Mouse (Mus musculus) layer of hippocampus, adult 18-20 months (tissue): ENCODE results near the gene Hist1h2ag. TPM values are rescaled to one million over a fixed set of nuclear protein-coding genes. Genes with fewer than 3 reads are reported as not detected.

Source experiments
- DNase-seq, 2 experiments: peaks; one replicate each; pipeline ENCODE4 v3.0.0; 2022; ENCODE audit warnings: low spot score in 2 of 2
- total RNA-seq, 2 experiments: library from RNA; stranded (reverse); gene quantifications; 2 replicates each; pipeline ENCODE4 v1.2.3; 2021

The Hist1h2ag gene
- total RNA-seq, 2 experiments from 2014 or later: 7.8 to 10.3 TPM

DNA sequence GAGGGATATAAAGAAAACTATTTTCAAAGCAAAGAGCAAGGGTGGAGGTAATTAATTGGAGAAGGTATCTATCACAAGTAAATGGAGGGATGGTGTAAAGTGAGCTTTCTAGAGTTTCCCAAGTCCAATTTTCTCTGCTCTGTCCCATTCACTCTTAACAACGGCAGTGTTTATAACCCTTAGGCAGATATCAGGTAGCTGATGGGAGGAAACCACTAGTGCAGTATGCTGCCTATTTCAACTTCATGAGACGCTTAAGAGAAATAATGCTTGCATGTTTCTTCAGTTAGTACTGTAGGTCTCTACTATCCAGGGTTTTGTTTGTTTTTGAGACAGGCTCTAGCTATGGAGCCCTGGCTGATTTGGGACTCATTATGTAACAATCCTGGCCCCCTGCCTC, 5.3 kb downstream of the Hist1h2ag start:
- no peak for DNase-seq

DNA sequence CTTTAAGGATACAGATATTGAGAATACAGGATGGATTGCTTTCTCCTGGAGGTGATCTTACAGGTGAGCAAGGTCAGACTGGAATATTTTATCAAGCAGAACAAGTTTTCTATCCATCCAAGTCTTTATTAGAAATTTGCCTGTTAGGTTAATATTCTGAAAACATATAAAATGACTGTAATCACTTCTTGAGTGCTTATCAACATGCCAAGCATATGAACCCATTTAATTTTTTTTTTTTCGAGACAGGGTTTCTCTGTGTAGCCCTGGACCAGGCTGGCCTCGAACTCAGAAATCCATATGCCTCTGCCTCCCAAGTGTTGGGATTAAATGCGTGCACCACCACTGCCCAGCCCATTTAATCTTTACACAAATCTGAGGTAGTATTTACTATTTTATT, 5.8 kb downstream of the Hist1h2ag start:
- DNase-seq: no peak

DNA sequence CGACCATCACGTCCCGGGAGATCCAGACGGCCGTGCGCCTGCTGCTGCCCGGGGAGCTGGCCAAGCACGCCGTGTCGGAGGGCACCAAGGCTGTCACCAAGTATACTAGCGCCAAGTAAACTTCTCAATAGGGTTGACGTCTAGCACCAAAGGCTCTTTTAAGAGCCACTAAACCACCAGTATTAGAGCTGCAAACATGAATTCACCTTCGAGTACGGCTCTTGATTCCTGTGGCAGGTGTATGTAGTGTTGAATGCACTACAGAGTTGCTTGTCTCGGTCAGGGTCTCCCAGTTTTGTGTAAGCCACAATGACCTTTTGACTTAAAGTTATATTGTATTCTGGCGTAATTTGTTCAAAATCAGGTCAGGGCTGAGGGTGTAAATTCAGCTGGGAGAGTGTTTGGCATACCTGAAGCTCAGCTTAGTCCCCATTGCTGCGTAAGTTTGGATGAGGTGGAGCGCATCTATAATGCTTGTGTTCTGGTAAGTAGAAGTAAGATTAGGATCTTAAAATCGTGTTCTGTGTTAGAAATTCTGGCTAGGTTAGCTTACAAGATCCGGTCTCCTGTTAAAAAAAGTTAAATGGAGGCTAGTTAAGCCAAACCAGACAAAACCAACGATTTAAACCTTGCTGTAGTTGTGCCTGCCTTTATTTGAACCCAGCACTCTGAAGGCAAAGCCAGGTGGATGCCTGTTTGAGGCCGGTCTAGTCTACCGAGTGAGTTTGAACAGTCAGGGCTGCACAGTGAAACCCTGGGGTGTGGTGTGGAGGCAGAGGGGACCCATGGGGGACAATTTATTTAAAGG, 6.4 kb downstream of the Hist1h2ag start:
- DNase-seq: no peak

DNA sequence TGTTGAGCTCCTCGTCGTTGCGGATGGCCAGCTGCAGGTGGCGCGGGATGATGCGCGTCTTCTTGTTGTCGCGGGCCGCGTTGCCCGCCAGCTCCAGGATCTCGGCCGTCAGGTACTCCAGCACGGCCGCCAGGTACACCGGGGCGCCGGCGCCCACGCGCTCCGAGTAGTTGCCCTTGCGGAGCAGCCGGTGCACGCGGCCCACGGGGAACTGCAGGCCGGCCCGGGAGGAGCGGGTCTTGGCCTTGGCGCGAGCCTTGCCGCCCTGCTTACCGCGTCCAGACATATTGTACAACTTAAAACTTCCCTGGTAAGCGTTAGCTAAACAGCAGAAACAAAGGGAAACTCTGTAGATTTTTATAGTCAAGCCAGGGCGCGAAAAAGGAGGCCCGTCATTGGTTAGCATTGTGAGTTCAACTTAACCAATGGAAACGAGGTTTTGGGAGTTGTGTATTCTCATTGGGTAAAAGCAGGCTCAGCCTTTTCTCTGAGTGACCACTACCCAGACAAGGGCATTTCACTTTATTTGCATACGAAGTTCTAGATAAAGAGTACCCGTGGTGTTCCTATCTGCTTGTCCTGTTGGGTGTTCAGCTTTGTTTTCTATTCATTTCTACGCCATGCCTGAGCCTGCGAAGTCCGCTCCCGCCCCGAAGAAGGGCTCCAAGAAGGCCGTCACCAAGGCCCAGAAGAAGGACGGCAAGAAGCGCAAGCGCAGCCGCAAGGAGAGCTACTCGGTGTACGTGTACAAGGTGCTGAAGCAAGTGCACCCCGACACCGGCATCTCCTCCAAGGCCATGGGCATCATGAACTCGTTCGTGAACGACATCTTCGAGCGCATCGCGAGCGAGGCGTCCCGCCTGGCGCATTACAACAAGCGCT, 7.2 kb downstream of the Hist1h2ag start, which contains the start of the genes Hist1h2ah and Hist1h2bk:
TSS of gene Hist1h2ah (minus strand) at position 302 of the 882 bp plus-strand sequence.
TSS of gene Hist1h2bk (plus strand) at position 604 of the 882 bp plus-strand sequence.
- peak; percentile 81 to 93 for DNase-seq

DNA sequence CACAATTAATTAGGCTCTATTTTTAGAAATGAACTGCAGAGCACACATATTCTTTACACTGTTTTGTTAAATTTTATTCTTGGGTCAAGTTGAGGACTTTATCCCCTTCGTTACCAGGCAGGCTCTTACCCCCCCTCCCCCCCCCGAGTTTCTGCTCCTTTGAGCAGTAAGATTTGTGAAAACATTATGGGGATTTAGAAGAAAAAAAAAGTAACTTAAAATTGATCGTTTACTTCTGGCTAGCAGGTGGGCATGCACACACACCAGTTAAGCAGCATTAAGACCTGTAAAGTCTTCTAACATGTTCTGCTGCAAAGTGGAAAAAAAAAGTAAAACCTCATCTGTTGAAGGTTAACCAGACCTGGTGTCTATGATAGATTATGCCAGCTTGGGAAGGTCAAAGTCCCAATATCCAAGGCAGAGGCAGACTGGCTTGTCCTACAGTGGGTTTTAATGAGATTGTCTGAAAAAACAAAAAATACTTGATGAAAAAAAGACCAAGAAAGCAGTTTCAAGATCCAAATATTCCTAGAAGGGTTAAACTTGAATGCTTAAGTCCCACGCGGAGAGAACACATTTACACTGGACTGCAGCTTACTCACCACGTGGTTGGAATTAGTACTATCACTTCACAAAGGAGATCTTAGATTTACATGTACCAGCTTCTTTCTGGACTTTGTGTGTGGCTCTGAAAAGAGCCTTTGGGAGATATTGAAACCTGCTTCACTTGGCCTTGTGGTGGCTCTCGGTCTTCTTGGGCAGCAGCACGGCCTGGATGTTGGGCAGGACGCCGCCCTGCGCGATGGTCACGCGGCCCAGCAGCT, 8.1 kb downstream of the Hist1h2ag start:
- DNase-seq: no peak

DNA sequence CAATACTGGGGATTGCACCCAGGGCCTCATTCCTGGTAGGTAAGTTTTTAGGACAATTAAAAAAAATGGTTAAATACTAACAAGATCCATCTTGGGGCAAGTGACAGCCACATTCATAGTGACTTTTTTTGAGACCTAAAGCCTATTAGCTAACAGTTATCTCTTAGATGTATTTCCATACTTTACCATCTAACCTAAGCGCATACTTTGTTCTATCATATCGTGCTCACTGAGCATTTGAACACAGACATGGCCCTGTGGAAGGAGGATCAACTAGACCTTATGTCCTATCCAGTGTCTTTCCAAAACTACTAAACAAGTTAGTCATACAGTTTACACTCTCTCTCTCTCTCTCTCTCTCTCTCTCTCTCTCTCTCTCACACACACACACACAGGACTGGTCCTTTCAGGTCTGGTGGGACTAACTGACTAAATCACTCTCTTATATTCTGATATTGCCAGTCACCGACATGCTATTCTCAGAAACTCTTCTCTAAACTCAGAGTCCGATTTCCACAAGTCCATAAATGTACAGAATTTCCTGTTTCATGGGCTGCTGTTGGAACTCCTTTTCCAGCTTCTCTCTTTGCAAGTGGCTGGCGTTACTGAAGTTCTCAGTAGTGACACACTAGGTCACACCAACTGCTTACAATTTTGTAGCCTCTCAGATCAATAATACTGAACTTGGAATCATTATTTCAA, 8.9 kb downstream of the Hist1h2ag start:
- no peak for DNase-seq

DNA sequence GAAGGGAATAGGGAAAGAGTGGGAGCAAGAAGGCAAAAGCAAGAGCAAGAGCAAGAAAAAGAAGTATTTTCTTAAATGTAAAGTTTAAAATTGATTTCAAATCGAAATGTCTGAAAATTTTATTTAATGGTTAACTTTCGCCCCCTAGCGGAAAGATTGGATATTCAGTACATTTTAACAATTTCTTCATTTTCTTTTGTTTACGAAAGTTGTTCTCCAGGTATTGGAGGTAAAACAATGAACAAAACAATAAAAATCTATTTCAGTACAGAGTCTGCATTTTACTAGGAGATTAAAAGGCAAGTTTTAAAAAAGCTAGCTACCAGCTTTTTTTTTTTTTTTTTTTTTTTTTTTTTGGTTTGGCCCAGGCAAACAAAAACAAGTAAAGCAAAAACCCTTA, 12.3 kb downstream of the Hist1h2ag start:
- no peak for DNase-seq

DNA sequence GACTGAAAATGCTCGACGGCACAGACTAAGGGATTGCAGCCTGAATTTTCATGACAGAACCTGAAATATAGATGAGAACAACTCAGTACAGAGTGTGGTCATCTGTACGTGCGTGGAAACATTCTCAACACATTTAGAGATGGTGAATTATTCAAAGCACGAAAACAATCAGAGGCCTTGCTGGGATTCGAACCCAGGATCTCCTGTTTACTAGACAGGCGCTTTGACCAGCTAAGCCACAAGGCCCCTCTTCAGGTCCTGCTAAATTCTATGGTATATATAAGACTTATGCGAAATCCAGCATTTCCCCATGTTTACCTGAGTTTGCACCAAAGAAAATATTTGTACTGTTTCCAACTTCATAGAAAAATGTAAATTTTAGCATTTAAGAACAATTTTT, 12.8 kb downstream of the Hist1h2ag start:
- DNase-seq: peak in 1 of 2 experiments; percentile 52

DNA sequence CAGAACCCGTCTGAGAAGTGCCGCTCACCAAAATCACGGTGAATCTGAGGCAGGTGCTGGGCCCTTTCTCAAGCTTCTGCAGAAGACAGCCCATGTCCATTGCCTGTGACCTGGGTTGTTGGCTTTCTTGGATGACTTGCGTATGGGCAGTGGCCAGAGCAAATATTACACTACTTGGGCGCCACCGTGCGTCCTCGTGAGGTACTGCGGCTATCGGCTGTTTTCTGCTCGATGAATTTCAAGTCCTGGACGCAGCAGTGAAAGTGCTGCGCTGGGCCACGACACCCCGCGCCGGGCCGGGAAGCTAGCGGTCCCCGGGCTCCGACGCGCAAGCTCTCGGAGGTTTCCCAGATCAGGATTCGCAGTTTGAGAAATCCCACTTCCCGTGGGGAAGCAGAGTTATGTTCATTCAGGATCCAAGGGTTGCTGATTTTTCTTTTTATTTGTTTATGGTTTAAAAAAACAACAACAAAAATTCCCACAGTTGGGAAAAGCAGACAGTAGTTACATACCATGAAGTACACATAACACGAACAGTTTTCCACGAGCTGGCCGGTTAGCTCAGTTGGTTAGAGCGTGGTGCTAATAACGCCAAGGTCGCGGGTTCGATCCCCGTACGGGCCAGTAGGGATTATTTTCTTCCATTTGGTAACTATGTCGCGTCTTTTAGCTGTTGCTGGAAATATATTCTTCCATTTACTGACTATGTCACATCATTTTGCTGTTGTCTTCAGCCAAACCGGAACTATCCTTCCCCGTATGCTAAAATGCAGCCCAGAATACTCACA, 13.9 kb downstream of the Hist1h2ag start:
- DNase-seq: peak; percentile 85 to 95

DNA sequence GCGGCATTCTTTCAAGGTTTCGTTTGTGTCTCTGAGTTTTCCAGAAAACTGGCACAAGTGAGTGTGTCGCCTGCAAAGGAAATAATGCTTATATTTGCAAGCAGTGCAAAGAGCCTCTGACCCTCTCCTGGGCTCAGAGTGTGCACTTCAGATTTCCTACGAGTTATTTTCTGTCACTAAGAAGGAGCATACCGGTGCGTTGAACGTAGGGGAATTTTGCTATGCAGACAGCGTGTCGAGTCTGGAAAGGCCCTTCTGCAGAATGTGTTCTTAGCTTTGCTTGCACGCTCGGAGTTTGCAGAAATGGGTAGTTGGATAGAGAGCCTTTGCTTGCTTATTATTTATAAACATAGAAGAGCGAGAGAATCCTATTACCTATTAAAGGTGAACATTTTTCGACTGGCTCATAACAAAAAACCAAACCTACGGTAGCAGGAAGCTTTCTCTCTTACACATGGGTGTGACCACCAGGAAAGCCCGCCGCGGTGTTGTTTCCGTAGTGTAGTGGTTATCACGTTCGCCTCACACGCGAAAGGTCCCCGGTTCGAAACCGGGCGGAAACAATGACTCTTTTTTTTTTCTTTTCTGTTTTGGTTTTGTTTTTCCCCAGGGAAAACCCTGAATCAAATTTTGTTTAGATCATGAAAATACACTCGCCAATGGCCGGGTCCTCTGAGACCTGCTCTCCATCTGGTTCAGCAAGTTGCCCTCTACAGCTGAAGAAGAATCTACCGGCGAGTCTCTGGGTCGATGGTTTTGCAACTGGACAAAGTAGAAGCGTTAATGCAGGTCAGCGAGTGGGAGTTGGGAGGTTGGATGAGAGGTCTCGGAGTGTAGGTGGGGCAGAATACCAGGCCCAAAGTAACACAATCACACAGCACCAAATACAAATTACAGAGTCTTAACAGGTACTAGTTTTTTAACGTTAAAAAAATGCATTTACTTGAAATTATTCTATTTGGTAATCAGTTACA, 16.4 kb downstream of the Hist1h2ag start:
- peak; percentile 73 to 93 for DNase-seq

DNA sequence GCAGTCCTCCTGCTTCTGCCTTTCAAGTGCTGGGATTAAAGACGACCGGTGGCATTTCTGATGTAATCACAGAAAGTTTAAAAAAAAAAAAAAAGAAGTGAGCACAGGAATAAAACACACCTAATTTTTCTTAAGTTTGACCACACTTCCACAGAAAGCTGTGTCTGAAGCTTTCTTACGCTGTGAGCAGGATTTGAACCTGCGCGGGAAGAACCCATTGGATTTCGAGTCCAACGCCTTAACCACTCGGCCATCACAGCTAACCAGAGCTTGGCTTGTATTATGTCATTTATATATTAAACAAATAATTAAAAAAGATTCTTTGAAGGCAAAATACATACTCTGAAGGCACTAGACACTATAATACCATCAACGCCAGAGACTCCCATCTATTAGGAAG, 20.5 kb downstream of the Hist1h2ag start:
- peak; percentile 37 to 75 for DNase-seq

DNA sequence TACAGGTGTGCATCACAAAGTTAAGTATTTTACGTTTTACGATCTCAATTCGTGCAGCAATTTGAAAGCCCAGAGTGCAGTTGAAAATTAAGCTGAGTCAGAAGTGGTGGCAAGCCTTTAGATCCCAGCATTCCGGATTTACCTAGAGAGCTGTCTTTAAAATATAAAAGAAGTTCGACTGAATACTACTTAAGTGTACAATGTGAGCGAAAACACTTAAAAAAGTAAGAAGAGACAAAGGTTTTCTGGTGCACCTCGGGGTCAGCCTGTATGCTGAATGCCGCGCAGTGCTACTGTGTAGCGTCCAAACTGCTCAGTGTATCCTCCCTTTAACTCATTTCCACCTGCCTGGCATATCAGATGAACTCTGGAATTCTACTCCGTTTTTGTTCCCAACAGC, 21.2 kb downstream of the Hist1h2ag start:
- no peak for DNase-seq

DNA sequence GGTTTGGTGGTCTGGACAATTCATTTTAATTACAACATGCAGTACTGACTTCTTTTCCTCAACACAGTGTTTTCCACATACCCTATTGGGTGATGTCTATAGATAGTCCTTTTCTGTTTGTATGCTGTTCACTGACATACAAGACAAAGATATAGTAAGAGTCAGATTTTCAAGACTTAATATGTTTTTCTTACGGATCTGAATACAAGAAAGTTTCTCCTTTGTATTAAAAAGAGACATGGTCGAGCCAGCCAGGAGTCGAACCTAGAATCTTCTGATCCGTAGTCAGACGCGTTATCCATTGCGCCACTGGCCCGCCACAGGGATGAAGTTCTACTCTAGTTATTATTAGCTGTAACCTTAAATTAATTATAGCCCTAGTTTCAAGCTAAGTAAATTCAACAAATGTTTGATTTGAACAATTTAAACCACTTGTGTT, 21.8 kb downstream of the Hist1h2ag start:
- DNase-seq: peak in 1 of 2 experiments; percentile 68

DNA sequence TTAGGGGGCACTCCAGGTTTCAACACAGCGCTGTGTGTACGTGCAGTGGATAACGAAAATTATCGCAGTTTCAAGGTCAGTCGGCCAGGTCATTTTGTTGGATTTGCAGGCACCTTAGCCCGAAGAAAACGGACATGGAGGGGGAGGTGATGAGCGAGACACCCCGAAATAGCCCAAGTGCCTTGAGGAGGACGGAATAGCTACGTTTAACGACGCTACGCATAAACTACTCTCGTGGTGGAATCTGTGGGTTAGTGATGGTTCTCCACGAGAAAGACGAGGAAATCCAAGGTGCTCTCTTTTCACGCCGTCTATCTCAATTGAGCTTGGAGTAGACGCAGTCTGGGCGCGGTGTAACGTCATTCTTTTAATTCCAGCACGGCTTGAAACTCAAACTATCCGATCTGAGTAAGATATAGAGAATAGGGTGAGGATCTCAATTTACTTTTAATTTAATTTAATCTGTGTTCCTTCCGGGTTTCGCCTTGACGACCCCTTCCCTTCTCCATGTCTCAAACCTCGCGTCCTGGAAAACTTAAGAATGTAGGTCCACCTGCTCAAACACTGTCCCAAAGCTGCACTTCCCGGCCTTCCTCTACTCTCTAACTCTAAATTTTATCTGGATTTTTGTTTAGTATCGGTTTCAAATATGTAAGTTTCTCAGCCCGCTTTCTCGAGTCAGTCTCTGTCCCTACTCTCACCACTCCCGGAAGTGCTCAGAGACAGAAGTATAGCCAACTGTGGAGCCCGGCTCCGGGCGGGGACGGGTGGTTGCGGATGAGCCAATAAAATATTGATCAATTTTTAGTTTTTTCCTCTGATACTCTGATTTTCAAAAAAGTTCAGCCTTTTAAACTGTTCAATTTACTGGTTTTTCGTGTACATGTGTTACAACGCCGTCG, 22.6 kb downstream of the Hist1h2ag start:
- DNase-seq: no peak

DNA sequence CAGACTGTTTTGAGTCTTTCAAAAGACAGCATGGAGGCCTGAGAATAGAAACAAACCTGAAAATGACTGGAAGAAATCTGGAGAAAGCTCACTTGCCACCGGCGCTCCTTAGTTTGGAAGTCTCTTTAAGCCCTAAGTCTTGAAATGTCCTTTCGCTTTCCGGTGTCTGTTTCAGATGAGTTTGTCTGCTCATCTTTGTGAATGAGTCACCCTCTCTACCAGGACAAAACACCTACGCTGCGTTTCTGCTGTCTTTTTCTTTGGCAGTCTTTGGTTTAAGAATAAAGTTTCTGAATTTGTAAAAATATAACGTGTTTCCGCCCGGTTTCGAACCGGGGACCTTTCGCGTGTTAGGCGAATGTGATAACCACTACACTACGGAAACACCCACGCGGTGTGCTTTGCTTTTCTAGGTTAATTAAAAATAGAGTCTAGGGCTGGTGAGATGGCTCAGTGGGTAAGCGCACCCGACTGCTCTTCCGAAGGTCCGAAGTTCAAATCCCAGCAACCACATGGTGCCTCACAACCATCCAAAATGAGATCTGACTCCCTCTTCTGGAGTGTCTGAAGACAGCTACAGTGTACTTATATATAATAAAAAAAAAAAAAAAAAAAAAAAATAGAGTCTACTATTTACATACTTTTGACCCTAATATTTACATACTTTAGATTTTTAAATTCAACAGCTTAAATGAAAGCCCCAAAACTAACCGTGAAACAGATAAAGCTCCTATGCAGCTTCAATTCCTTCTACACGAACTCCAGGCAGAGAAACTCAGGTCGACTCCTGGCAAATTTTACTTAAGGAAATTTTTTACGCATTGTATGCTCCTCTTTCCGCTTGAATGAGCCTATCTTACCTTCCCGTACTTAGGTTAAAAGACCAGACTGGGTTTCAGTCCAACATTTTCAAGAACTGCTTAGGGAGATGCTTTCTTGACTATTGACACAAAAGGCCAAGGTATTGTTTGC, 27.0 kb downstream of the Hist1h2ag start:
- peak; percentile 50 to 63 for DNase-seq

DNA sequence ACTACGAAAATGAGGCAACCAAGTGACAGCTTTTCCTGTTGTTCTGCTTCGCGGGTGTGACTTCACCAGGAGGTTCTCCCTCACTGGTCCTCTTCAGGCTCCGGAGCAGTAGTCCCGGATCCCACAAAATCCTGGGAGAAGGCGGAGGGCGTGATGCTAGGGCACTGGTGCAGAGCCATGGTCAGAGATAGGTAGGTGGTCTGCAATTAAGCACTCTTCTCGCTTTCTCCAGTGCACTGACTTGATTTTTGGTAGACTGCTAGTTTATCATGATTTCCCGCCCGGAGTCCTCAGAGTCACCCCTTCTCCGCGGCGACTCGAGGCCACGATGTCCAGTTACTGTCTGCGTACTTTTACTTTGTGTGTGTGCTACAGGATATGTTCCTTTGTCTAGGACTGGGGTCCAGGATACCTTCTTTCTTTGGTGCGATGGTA, 28.3 kb downstream of the Hist1h2ag start:
- no peak for DNase-seq
